Mouse (Mus musculus) embryo, embryonic 10 days (tissue): ENCODE results near the gene 3425401B19Rik.

Source experiments
- DNase-seq: peaks from one replicate; pipeline ENCODE4 v3.0.0-alpha.2; 2015; ENCODE audit warnings: low spot score

3425401B19Rik gene

DNA sequence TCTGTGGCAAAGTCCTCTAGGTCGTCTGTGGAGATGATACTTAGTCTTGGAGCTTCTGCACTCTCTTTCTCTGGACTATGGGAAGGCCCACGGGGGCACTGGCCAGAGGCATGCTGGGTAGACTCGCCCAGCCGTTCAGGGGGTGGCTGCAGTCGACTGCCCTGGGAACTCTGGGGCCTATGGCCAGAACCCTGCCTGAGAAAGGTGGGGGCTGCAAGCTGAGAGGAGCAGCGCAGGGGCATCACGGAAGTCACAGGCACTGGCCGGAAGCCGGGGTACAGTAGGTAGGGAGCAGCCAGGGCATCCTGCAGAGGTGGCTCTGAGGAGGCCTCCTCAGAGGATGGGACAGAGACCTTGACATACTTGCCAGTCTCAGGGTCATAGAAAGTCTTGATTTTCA is 25.3 kb downstream of the 3425401B19Rik start:
- no peak for DNase-seq

GRCm38 (mm10) chr14:32638485-32638884 is 46.6 kb downstream of the 3425401B19Rik start:
- no peak for DNase-seq

DNA sequence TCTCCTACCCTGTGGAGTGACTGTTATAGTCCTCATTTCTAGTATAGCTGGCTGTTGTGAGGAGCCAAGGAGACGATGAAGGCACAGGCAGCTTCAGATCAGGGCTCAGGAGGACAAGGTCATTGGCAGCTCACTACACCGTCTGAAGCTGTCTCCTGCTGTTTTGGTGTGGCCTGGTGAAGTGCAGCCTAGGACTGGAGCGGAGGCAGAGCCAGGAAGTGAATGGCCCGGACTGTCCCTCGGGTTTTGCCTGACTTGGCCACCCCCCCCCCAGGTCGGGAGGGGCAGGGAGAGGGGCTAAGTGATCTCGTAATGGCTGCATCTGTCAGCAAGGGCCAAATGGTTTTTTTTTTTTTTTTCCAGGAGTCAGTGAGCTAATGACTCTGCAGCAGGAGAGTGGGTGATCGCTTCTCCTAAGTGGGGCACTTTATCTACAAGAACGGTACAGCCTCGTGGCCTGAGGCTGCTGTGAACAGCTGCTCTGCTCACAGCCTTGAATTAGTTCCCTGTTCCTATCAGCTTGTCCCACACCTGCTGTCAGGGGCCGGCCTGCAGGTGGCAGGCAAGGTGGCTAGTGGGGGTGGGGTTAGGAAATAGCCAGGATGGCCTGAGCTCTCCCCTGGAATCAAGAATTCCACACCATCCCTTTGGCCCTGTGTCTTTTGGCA is 50.9 kb downstream of the 3425401B19Rik start:
- DNase-seq, result peak; percentile 23

- DNase-seq, result no peak
Observed at GRCm38 (mm10) chr14:32632908-32633600, 52.0 kb downstream of the 3425401B19Rik start.

DNA sequence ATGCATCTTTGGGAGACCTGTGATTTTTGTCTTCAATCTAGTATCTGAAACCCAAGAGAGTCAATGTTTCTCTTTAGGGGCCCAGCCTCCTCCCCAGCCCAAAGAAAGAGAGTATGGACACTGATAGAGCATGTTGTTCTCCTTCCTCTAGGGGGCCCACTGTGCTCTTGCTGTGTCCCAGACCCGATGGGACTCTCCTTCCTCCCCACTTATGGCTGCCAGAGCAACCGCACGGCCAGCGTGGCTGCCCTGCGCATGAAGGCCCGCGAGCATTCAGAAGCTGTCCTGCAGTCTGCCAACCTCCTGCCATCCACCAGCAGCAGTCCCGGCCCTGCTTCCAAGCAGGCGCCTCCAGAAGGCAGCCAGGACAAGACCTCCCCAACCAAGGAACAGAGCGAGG is 56.5 kb downstream of the 3425401B19Rik start:
- peak; percentile 48 for DNase-seq

- DNase-seq, result no peak
Observed at GRCm38 (mm10) chr14:32627271-32627670, 57.8 kb downstream of the 3425401B19Rik start.

GRCm38 (mm10) chr14:32624811-32625210 is 60.3 kb downstream of the 3425401B19Rik start:
- DNase-seq, result no peak

- DNase-seq, result no peak
Observed at GRCm38 (mm10) chr14:32624245-32624644, 60.8 kb downstream of the 3425401B19Rik start.

DNA sequence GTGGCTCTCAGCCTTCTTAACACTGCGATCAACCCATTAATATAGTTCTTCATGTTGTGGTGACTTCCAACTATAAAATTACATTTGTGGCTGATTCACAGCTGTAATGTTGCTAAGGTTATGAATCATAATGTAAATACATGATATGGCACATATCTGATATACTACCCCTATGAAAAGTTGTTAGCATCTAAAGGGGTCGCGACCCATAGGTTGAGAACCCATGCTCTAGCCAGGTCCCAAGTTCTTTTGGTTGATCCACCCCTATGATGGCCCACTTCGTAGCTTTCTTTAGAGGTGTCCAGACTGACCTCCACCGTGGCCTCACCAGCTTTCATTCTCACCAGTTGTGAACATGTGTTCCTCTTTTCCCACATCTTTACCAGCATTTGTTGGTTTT is 67.8 kb downstream of the 3425401B19Rik start:
- no peak for DNase-seq

- peak; percentile 53 for DNase-seq
Observed at GRCm38 (mm10) chr14:32609392-32609791, 75.7 kb downstream of the 3425401B19Rik start.
